Mouse (Mus musculus) myocyte (in vitro differentiated cells): ENCODE results near the gene Hbb-bh1.

Experiments
- E2F4 ChIP-seq: IDR thresholded peaks from one replicate; pipeline ENCODE4 v1.6.1; 2011; ENCODE audit warnings: mild to moderate bottlenecking, control low read depth, moderate library complexity; ENCODE audit not compliant: insufficient read depth
- MAX ChIP-seq: IDR thresholded peaks from one replicate; pipeline ENCODE4 v1.6.1; 2011; ENCODE audit warnings: low read depth, mild to moderate bottlenecking, control low read depth
- MYOD1 ChIP-seq, 3 experiments: IDR thresholded peaks; one replicate each; pipeline ENCODE4 v1.6.1; 2011; ENCODE audit warnings: control low read depth in 2 of 3, low read depth in 2 of 3, mild to moderate bottlenecking in 2 of 3, moderate library complexity in 1 of 3; ENCODE audit not compliant: insufficient read length in 2 of 3, control insufficient read depth in 1 of 3
- MYOG ChIP-seq, 3 experiments: IDR thresholded peaks; one replicate each; pipeline ENCODE4 v1.6.1; 2011; ENCODE audit warnings: control low read depth in 2 of 3, low read depth in 2 of 3, mild to moderate bottlenecking in 2 of 3; ENCODE audit not compliant: insufficient read length in 2 of 3, control insufficient read depth in 1 of 3, insufficient read depth in 1 of 3
- POLR2A ChIP-seq: IDR thresholded peaks from one replicate; pipeline ENCODE4 v1.6.1; 2011; ENCODE audit warnings: low read depth, mild to moderate bottlenecking, control low read depth, moderate library complexity; ENCODE audit not compliant: insufficient read length
- POLR2AphosphoS2 ChIP-seq: IDR thresholded peaks from one replicate; pipeline ENCODE4 v1.6.1; 2011; ENCODE audit warnings: low read depth, control low read depth; ENCODE audit not compliant: insufficient read length
- REST ChIP-seq: IDR thresholded peaks from one replicate; pipeline ENCODE4 v1.6.1; 2011; ENCODE audit warnings: mild to moderate bottlenecking, control low read depth, moderate library complexity; ENCODE audit not compliant: insufficient read depth, insufficient read length
- SRF ChIP-seq: IDR thresholded peaks from one replicate; pipeline ENCODE4 v1.6.1; 2011; ENCODE audit warnings: low read depth; ENCODE audit not compliant: control insufficient read depth, insufficient read length
- TCF12 ChIP-seq: IDR thresholded peaks from one replicate; pipeline ENCODE4 v1.6.1; 2011; ENCODE audit warnings: mild to moderate bottlenecking, control low read depth; ENCODE audit not compliant: poor library complexity, insufficient read depth, severe bottlenecking
- TCF3 ChIP-seq: IDR thresholded peaks from one replicate; pipeline ENCODE4 v1.6.1; 2011; ENCODE audit warnings: low read depth, control low read depth; ENCODE audit not compliant: insufficient read length
- USF1 ChIP-seq: IDR thresholded peaks from one replicate; pipeline ENCODE4 v1.6.1; 2011; ENCODE audit warnings: low read depth, mild to moderate bottlenecking, control low read depth, moderate library complexity

GRCm38 (mm10) chr7:103810746-103811145, 32.2 kb downstream of the Hbb-bh1 start:
- TF ChIP-seq POLR2AphosphoS2 (no peak), POLR2A (no peak), MAX (no peak), USF1 (no peak), TCF3 (no peak), MYOG (IDR thresholded peaks at IDR 0.05; ENCODE audit: control insufficient read depth in 1 of 3, insufficient read depth in 1 of 3, insufficient read length in 2 of 3, low read depth in 2 of 3) (no peak), REST (no peak), E2F4 (no peak), MYOD1 (IDR thresholded peaks at IDR 0.05; ENCODE audit: control insufficient read depth in 1 of 3, insufficient read length in 2 of 3, low read depth in 2 of 3) (no peak), SRF (no peak), TCF12 (no peak)
